Mouse (Mus musculus): ENCODE results near the gene Kansl1l.

Gene Kansl1l

GRCm38 (mm10) chr1:66817865-66818315, 528 bp upstream of the Kansl1l start:
- peak; percentile 44 for DNase-seq (ENCODE audit: low spot score)

DNA sequence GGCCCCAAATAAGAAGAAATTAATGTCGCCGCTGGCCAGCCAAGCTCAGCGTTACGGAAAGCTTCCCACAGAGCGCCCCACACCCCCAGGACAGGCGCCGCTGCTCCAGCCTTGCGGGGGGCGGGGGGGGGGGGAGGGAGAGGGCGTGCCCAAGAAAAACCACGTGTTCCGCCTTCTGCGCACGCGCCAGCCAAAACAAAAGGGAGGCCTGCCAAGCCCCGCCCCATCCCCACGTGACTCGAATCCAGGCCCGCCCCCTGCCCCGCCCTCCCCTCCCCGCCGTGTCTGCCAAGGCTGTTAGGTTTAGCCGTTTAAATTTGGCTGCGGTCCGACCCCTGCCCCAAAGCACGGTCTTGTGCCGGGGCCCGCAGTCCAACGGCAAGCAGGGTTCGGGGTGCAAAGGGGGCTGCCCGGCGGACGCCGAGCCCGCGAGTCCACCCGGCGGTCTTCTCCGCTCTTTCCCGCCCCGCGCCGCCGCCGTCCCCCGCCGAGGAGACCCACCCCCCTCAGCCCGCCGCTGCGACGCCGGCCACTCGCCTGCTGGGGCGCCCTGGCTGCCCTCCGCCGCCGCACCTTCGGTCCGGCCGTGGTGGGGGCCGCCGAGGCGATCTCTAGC, 417 bp downstream of the Kansl1l start:
- DNase-seq (ENCODE audit: low spot score): peak; percentile 92

- DNase-seq (ENCODE audit: low spot score): peak; percentile 63
Observed at GRCm38 (mm10) chr1:66815941-66816777, 1.2 kb downstream of the Kansl1l start.

DNA sequence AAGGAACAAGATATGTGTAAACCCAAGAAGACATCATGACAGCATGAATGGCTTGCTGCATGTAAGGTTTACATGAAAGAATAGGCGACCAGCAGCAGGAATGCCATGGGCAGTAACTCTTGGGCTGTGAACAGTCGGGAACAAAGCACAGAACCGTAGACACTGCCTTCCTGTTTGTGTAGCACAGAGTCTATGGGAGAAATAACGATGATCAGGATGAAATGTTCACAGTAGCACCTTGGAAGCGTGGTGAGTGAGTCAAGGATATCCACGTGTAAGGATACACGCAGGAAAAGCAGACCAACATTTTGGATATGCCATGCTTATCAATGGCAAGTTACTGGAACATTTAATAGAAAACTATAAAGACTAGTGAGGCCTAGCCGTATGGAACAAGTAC, 2.6 kb downstream of the Kansl1l start:
- no peak for DNase-seq (ENCODE audit: low spot score)

- no peak for DNase-seq (ENCODE audit: low spot score)
Observed at GRCm38 (mm10) chr1:66813191-66813590, 4.2 kb downstream of the Kansl1l start.

DNA sequence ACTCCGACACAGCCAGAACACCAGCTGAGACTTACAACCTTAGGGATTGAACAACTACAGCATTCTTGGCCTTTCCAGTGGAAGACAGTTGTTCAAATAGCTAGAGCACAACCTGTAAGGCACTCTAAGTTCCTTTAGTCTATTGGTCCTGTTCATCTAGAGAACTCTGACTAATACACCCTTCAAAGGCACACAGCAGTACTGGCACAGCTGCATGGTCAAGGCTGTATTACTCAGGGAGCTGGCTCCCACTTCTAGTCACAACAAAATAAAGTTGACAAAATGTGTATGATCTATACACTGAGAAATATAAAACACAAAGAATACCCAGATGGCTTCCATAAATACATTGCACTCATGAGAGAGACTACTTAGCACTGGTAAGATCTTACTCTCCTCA, 10.5 kb downstream of the Kansl1l start:
- DNase-seq (ENCODE audit: low spot score): no peak

DNA sequence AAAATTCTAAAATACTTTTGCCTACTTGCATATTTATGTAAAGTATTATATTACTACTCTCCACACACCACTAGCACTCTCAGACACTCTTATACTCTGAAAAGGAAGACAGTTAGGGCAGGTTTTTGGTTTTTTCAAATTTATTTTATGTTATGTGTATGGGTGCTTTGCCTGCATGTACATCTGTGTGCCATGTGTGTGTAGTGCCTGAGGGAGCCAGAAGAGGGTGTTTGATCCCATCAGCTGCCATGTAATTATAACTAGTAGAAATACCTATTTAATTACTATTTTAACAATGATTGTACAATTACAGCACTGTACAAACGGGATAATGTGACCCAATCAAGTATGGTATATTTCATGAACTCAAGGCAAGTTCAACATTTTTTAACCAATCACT, 12.0 kb downstream of the Kansl1l start:
- DNase-seq (ENCODE audit: low spot score): no peak

GRCm38 (mm10) chr1:66804710-66805109, 12.7 kb downstream of the Kansl1l start:
- DNase-seq (ENCODE audit: low spot score): no peak

GRCm38 (mm10) chr1:66797962-66798361, 19.4 kb downstream of the Kansl1l start:
- DNase-seq (ENCODE audit: low spot score): no peak

DNA sequence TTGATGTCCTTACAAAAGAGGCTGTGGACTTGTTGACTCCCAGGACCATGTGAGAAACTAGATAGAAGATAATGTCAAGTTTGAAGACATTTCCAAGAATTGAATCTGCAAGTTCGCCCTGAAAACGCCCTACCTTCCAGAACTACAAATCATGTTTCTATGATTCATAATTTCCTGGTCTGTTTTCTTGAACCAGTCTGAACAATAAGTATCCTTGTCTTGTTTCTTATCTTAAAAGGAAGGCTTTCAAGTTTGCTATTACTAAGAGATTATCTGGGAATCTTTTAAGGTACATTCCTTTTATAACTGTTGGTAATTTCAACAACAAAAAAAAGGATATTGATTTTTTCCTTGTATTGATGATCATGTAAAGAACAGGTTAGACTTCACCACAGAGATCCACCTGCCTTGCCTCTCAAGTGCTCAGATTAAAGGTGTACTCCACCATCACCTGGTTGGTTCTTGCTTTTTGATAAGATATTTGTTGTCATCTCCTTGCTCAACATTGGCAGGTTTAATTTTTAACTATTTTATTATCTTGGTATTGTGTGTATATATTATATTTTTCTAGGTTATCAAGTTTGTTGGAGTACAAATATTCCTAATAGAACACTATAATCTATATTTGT, 24.4 kb downstream of the Kansl1l start:
- DNase-seq (ENCODE audit: low spot score): no peak

GRCm38 (mm10) chr1:66782296-66782695, 35.1 kb downstream of the Kansl1l start:
- no peak for DNase-seq (ENCODE audit: low spot score)

GRCm38 (mm10) chr1:66781027-66781426, 36.3 kb downstream of the Kansl1l start:
- no peak for DNase-seq (ENCODE audit: low spot score)

DNA sequence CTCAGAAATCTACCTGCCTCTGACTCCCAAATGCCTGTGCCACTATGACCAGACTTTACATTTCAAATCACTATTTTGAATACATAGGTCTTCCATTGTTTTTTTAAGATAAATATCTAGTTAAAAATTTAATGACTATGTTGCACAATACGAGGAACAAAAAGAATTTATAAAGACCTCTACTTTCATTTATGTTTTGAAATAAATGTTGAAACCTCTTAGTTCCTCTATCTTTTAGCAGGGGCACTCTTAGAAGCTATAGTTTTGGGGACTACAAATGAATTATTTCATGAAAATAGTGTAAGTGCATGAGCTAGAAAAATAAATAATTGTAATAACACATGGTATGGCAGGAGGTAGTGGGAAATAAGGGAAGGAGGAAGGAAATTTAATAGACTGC, 38.6 kb downstream of the Kansl1l start:
- no peak for DNase-seq (ENCODE audit: low spot score)

DNA sequence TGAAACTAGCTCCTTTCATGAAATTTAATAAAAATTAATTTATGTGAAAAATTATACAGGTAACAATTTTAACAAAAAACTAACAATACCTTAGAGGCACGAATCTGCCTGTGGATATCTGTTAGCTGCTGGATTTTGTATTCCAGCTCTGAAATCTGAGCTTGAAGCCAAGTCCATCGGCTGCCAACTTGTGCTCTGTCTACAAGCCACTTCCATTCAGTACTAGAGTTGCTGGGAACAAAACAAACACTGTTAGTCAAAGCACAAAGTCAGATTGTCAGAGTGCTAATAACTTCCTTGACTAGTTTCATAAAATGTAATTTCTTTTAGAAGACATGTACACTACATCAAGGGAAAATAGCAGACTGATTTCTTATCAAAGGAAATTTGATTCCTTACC, 39.5 kb downstream of the Kansl1l start:
- DNase-seq (ENCODE audit: low spot score): no peak

DNA sequence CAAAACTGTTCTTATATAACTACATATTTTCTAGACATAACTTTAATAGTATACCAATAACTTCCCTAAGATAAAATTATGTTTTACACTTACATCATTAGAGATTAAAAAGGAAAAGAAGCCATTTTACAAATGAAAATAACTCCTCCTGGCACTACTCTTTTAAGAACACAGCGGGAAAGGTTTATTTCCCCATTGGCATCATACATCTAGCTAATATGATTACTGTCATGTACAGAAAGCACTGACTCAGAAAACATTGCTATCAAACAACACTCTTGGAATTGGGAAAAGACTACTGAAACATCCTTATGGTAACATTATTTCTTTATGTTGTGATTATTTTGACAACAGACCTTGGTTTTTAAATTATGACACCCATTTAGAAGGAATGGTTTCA, 48.6 kb downstream of the Kansl1l start:
- DNase-seq (ENCODE audit: low spot score): no peak

DNA sequence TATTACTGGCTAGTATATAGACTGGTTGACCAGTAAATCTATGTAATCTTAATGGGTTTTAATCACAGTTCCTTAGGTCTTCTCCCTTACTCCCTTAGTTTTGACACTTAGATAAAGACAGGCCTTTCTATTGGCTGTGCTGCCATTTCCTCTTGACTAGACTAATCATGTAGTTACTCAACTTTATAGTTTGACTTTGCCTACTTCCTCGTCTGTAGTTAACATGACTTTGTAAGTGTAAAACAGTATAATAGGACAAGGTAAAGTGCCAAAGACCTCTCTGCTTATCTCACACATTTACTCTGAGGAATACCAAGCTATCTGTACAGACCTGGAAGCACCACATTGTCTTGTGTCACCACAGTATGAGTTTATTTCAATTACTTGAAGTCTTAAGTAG, 86.8 kb downstream of the Kansl1l start:
- DNase-seq (ENCODE audit: low spot score): no peak

DNA sequence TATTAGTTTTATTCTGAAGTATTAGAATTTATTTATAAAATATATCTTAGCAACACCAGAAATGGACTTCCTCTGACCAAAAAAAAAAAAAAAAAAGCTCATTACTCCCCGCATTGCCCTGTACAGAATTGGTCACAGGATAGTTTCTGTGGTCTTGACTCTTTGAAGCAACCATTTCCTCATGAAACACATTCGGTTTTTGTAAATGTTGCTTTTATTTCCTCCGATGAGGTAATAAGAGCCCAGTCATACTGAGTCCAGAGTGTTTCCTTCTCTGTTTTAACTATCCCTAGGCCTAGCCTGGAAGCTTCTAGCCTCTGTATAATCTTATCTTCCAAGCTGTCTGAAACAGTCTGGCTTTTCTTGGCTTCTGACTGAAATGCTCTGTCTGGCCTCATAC, 104.5 kb downstream of the Kansl1l start:
- no peak for DNase-seq (ENCODE audit: low spot score)

GRCm38 (mm10) chr1:66704523-66704922, 112.8 kb downstream of the Kansl1l start:
- no peak for DNase-seq (ENCODE audit: low spot score)

DNA sequence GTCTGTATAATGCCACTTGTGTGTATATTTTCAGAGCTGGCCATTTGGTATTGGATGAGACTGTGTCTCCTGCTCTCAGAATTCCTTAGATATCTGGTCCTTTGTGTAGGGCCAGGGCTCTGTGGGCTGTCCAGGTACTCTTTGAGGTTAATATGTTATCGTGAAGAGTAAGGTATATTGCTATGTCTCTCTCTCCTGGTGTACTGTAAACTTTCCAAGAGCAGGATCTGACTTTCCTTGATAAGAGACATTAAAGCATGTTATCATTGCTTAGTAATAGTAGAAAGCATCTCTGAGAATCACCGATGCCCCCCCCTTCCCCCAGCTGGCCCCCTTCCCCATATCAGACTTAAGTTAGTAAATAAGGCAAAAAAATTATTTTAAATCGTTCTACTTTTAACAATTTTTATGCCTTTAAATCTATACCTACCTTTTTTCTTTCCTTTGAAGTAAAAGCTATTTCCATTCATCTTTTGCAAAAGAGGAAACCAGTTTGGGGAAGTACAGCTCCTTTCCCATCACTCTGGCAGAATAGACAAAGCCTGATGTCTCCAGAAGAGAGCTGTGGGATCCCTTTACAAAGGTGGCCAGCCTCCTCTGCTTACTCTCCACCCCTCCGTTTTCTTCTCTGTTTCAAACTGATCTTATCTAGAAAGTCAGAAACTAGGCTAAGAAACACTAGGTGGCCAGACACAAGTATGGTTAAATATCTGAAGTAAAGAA, 114.6 kb downstream of the Kansl1l start:
- DNase-seq (ENCODE audit: low spot score): no peak

DNA sequence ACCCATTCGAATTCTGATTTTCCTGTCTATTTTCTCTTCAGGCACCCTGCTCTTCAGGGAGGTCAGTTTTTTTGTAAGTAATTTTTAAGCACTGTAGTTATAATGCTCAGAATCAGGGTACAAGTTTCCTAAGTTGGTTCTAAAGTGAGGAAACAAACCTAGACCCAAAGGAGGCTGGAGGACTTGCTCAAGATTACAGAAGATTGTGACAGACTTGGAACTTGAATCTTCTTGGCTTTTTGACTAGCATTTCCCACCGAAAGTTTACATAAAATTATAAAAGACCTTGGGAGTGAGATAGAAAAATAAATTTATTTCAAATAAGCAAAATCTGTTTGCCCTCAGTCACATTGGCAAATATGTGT, 115.8 kb downstream of the Kansl1l start:
- DNase-seq (ENCODE audit: low spot score): no peak

DNA sequence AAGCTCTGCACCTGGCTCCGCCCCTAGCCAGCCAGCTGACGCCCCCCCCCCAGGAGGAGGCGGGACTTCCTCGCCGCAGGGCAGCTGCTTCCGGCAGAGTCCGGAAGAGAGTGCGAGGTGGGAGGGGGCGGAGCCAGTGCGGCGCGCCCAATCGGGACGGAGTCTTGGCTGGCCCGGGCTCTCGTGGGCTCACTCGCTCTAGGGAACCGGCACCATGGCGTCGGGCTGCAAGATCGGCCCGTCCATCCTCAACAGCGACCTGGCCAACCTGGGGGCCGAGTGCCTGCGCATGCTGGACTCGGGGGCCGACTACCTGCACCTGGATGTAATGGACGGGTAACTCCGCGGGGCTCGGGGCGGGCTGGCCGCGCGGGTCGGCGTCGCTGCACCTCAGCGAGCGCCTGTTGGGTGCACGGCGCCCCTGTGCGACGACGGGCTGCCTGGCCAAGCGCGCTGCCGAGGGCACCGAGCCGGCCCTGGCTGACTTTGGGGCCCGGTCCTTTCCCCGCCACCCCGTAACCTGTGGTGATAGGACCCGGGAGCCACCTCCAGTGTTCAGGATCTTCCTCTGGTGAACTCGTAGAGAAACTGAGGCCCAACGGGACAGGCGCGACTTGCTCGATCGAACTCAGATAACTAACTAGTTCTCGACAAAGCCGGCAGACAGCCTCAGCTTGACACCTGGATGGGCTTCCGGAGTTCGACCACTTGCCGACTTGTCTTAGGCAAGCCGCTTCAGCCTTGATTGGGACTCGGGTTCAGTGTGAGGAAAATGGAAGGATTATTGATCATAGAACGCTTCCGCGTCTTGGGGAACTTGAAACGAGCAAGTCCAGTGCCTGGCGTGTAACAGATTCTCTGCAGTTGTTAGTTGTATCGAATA, 116.4 kb downstream of the Kansl1l start, which contains the start of gene Rpe:
Rpe (plus strand) TSS at position 139 of the 883 bp plus-strand sequence.
- DNase-seq (ENCODE audit: low spot score): peak; percentile 94

Measured in MN1 (cell line).